Mouse (Mus musculus) brown adipose tissue, adult 24 weeks (tissue): ENCODE data around the gene Miga2. TPM values are rescaled to one million over a fixed set of nuclear protein-coding genes. Genes with fewer than 3 reads are reported as not detected.

Experiments
- H3K27ac ChIP-seq: fragments of 200-500 bp; replicated peaks from 2 replicates; pipeline ENCODE4 v1.5.1; 2012; ENCODE audit warnings: low read depth, mild to moderate bottlenecking, low read length
- H3K4me1 ChIP-seq: fragments of 200-500 bp; 2 replicates; pipeline ENCODE4 v1.6.1; 2012; ENCODE audit warnings: low read length, mixed read lengths; ENCODE audit not compliant: control insufficient read depth, insufficient read depth, insufficient read length
- H3K4me3 ChIP-seq: fragments of 200-500 bp; 2 replicates; pipeline ENCODE4 v1.5.1; 2012; ENCODE audit warnings: low read depth, mild to moderate bottlenecking, low read length, moderate library complexity; ENCODE audit not compliant: insufficient read depth
- polyA plus RNA-seq: library from polyadenylated mRNA; stranded (reverse); fragments of >200 nt; gene quantifications from 2 replicates; pipeline ENCODE4 v1.2.4, GENCODE M21; 2012; ENCODE audit not compliant: missing spikeins, insufficient read depth, insufficient read length

The Miga2 gene
- polyA plus RNA-seq: 77.1 and 78.5 TPM in 2 replicates

- H3K4me1 ChIP-seq: no peaks in the 10 kb centered on the region
- peak within 1 kb of the TSS; percentile 73 for H3K4me3 ChIP-seq
- H3K27ac ChIP-seq: peak within 1 kb of the TSS; percentile 45
Observed at GRCm38 (mm10) chr2:30363773-30364650, at the start of gene Miga2. Miga2 (plus strand) TSS chr2:30364233.

- no peaks in the 10 kb centered on the region for H3K4me1 ChIP-seq
- H3K4me3 ChIP-seq: no peak overlapping the region
- no peak overlapping the region for H3K27ac ChIP-seq
Observed at GRCm38 (mm10) chr2:30316136-30316535, 47.9 kb upstream of the Miga2 start.

GRCm38 (mm10) chr2:30316955-30317354 lies 47.1 kb upstream of the Miga2 start:
- no peaks in the 10 kb centered on the region for H3K4me1 ChIP-seq
- H3K27ac ChIP-seq: no peak overlapping the region
- H3K4me3 ChIP-seq: no peak overlapping the region

DNA sequence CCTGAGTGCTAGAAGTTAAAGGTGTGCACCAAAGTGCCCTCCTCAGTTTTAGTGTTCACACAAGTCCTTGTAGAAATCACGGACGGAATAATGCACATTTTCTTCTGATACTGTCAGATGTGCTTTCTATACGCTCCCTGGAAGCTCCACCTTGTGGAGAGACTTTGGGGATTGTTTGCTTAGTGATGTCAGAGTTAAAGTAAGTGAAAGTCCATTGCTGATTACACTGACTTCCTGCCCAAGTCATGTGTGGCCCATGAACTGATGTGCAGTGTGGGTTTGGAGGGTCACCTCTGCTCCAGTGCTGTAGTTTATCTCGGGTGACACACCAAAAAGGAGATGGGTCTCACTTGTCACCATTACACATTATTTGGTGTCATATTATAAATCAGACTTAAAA lies 44.8 kb upstream of the Miga2 start:
- Histone ChIP-seq H3K4me1 (no peaks in the 10 kb centered on the region), H3K4me3 (no peak overlapping the region), H3K27ac (no peak overlapping the region)

DNA sequence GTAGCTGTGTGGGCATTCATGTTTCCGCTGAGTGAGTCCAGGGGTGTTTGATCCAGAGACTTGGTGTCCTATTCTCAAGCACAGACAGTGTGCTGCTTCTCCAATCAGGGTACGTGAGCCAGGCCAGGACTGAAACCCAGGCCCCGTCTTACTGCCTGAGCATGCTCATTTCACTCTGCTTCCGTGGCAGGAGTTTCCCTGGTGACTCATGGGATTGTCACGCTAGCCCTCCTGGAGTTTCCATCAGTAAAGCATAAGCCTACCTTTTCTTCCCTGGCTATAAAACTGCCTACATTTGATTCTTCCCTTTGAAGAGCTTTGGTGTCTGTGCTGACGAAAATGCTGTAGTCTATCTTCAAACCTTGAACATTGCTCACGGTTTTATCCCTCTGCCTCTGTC lies 40.9 kb upstream of the Miga2 start:
- Histone ChIP-seq H3K4me1 (no peaks in the 10 kb centered on the region), H3K27ac (no peak overlapping the region), H3K4me3 (no peak overlapping the region)

GRCm38 (mm10) chr2:30325296-30325695 lies 38.7 kb upstream of the Miga2 start:
- no peak overlapping the region for H3K27ac ChIP-seq
- H3K4me3 ChIP-seq: no peak overlapping the region
- H3K4me1 ChIP-seq: no peaks in the 10 kb centered on the region; the same call in 1 of the 2 replicates

GRCm38 (mm10) chr2:30327276-30327675 lies 36.8 kb upstream of the Miga2 start:
- H3K27ac ChIP-seq: no peak overlapping the region
- no peak overlapping the region for H3K4me3 ChIP-seq
- no peaks in the 10 kb centered on the region; the same call in 1 of the 2 replicates for H3K4me1 ChIP-seq

DNA sequence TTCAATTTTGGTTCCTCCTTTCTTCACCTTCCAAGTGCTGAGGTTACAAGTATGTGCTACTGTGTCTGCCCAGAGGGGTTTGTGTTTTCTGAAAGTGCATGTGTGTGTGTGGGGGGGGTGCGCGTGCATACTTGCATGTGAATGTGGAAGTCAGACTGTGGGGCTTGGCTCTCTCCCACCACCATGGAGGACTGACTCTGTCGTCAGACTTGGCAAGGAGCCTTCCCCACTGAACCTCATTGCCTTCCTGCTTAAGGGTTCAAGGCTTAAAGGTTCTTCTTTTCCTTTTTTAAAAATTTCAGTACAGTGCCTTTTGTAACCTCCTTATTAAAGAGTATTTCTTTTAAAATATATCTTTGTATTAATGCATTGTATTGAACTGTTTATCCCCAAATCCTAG lies 35.2 kb upstream of the Miga2 start:
- no peaks in the 10 kb centered on the region; the same call in 1 of the 2 replicates for H3K4me1 ChIP-seq
- no peak overlapping the region for H3K27ac ChIP-seq
- no peak overlapping the region for H3K4me3 ChIP-seq

DNA sequence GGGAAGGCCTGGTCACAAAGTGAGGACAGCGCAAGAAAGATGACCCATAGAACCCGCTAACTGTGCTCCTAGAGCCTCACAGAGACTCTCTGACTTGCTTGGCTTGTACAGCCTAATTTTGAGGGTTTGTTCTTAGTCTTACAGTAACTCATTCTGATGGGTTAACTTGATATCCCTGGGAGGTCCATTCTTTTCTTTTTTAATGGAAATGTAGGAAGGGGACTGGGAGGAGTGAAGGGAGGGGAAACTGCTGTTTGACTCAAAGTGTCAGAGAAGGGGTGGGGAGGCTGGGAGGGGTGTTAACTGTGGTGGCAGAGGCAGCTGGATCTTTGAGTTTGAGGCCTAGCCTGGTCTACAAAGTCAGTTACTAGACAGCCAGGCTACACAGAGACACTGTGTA lies 28.7 kb upstream of the Miga2 start:
- H3K4me1 ChIP-seq: no peaks in the 10 kb centered on the region
- H3K4me3 ChIP-seq: no peak overlapping the region
- H3K27ac ChIP-seq: no peak overlapping the region

DNA sequence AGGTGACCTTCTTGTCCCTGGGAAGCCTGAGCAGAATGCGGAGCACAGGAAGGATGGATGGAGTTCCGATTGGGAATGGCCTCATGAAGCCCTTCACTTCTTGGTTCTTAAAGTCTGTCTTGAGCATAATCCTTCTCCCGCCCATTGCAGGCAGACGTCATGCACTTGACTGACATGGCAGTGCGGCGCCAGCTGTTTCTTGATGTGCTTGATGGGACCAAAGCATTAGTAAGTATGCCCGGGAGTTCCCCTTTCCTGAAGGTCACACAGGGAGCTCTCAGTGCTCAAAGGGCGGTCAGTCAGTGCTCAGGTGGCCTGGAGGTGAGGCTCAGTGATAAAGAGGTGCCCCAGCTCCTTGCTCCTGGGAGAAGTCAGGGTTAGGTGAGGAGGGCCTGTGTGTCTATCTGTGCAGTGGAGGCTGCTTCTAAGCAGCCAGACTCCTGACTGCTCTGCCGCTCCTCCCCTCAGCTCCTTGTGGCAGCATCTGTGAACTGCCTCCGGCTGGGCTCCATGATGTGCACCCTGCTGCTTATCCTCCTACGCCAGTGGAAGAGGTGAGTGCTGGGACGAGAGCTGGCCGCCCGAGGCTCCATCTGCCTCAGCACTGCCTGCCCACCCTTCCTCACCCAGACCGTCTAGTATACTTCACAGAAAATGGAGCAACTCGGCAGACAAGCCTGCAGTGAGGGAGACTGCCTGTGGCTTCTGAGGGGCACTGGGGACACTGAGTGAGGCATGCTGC lies 27.7 kb upstream of the Miga2 start:
- no peak overlapping the region for H3K27ac ChIP-seq

GRCm38 (mm10) chr2:30337179-30337578 lies 26.9 kb upstream of the Miga2 start:
- Histone ChIP-seq H3K4me3 (no peak overlapping the region), H3K4me1 (no peaks in the 10 kb centered on the region), H3K27ac (no peak overlapping the region)

More for the DNA sequence above, 27.7 kb upstream of the Miga2 start:
- Histone ChIP-seq H3K4me3 (no peak overlapping the region), H3K4me1 (no peaks in the 10 kb centered on the region)

DNA sequence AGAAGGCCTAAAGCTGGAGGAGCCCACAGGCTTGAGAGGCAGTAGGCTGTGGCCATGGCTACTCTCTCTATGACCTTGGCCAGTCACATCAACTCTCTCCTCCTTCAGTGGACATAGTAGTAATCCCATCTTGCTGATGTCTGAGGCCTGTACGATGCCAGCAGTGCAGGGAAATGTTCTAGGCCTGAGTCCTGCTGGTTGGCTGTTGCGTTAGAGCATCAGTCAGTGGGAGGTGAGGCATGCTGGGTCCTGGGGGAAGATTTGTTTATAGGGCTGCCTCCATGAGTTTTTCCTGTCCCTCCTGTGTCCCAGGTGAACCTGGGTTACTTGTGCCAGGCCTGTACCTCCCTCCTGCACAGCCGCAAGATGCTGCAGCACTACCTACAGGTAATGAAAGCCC lies 22.0 kb upstream of the Miga2 start:
- no peak overlapping the region for H3K4me3 ChIP-seq
- H3K4me1 ChIP-seq: no peaks in the 10 kb centered on the region; the same call in 1 of the 2 replicates
- no peak overlapping the region for H3K27ac ChIP-seq

GRCm38 (mm10) chr2:30342544-30342943 lies 21.5 kb upstream of the Miga2 start:
- H3K4me3 ChIP-seq: no peak overlapping the region
- no peaks in the 10 kb centered on the region; the same call in 1 of the 2 replicates for H3K4me1 ChIP-seq
- H3K27ac ChIP-seq: no peak overlapping the region

GRCm38 (mm10) chr2:30343601-30344137 lies 20.4 kb upstream of the Miga2 start:
- Histone ChIP-seq H3K4me3 (no peak overlapping the region), H3K4me1 (no peaks in the 10 kb centered on the region; the same call in 1 of the 2 replicates), H3K27ac (no peak overlapping the region)

DNA sequence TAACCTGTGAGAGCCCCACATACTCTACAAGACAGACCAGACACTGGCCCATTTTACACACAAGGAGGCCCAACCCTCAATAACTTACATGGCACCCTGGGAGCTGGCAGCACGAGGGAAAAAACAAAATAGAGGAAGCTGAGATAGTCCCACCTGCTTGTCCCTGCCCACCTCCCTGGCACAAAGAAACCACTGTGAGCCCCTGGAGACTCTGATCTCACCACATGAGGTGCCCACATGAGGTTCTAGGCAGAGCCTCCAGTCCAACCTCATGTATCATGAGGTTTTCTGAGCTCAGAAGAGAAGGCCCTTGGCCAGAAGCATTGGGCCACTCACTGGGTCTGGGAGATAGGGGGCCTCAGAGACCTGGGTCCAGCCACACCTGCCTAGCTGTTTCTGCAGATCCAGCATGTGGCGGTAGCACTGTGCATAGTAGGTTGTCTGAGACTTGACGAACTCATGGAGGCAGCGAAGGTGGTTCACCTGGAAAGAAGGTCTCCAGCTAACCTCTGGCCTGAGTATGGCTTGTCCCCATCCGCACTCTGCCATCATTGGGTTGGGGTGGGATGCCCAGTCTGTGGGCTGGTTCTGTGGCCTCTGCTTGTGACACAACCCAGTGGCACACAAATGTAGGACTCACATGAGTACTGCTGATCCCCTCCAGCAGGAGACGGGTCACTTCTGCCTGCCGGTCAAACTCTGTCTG lies 17.9 kb upstream of the Miga2 start:
- Histone ChIP-seq H3K4me3 (no peak overlapping the region), H3K4me1 (no peaks in the 10 kb centered on the region; the same call in 1 of the 2 replicates), H3K27ac (no peak overlapping the region)
